ENCODE assay signal across 15 mouse cellular contexts in the genomic region with DNA sequence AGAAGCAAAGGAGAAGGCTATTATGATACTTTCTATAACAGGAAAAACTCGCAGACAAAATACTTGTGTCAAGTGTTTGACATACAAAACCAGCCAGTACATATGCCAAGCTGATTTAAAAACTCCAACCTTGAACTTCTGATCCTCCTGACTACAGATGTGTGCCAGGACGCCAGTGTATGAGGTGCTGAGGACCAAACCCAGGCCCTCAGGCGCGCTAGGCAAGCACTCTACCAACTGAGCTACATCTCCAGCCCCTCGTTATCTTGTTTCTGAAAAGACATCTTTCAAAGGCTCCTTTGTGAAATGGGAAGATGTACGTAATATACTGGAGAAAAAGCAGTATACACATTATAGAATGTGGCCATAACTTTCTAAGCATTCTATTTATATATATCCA. TPM values are rescaled to one million over a fixed set of nuclear protein-coding genes. Genes with fewer than 3 reads are reported as not detected.
"Had no signal": no experiment of that assay in that cellular context is flagged by ENCODE, and none has a peak within 500 bp of the region (broad histone marks: within the 10 kb centered on the region; RNA-seq: fewer than 3 reads in every experiment).

No protein-coding gene starts in this region.

- H3K4me3 ChIP-seq: intestine, embryonic 15.5 days; limb, embryonic 13.5 days; liver, embryonic 13.5 days; midbrain, embryonic 12.5 days; myocyte; neural tube, embryonic 13.5 days; stomach, embryonic 15.5 days had no signal

- H3K9ac ChIP-seq: intestine, embryonic 15.5 days; limb, embryonic 13.5 days; liver, embryonic 13.5 days; midbrain, embryonic 12.5 days; neural tube, embryonic 13.5 days; stomach, embryonic 15.5 days had no signal

- H3K9me3 ChIP-seq: intestine, embryonic 15.5 days; liver, embryonic 13.5 days; midbrain, embryonic 12.5 days; neural tube, embryonic 13.5 days; stomach, embryonic 15.5 days had no signal

- H3K27ac ChIP-seq: liver, embryonic 13.5 days; macrophage; midbrain, embryonic 12.5 days; neural tube, embryonic 13.5 days had no signal

- H3K4me1 ChIP-seq: intestine, embryonic 15.5 days; midbrain, embryonic 12.5 days; neural tube, embryonic 13.5 days had no signal

- H3K36me3 ChIP-seq: intestine, embryonic 15.5 days; liver, embryonic 13.5 days; midbrain, embryonic 12.5 days; neural tube, embryonic 13.5 days; stomach, embryonic 15.5 days had no signal

- ATAC-seq: midbrain, embryonic 16.5 days had no signal

- DNase-seq: kidney, adult 11 months; kidney, adult 9 months; left cerebral cortex, postnatal 4 days; liver, embryonic 13.5 days; retina, postnatal 1 day; spleen, adult 18-20 months; thymus, postnatal 25 days had no signal

- H3K4me2 ChIP-seq: intestine, embryonic 15.5 days; liver, embryonic 13.5 days; midbrain, embryonic 12.5 days; neural tube, embryonic 13.5 days; stomach, embryonic 15.5 days had no signal

- H3K27me3 ChIP-seq: intestine, embryonic 15.5 days; liver, embryonic 13.5 days; midbrain, embryonic 12.5 days; neural tube, embryonic 13.5 days; stomach, embryonic 15.5 days had no signal

RNA-seq across cellular contexts. Expression of a gene that starts 59.7 kb away (rescaled TPM):
- polyA plus RNA-seq: macrophage had no signal
